Mouse (Mus musculus) lung, adult 2 months (tissue): ENCODE measurements at regions not wholly inside any gene's neighbourhood (a gene's known extent, or its start where the extent isn't known, plus 50 kb on each side); places are given as distances from the start of the nearest gene placed in this dataset.

ENCODE experiments used
- CTCF ChIP-seq: fragments of 200-500 bp; IDR thresholded peaks from 2 replicates; pipeline ENCODE4 v1.5.1; 2011; ENCODE audit warnings: mild to moderate bottlenecking, low read length, control low read depth; ENCODE audit not compliant: insufficient read depth
- POLR2A ChIP-seq: fragments of 200-500 bp; IDR thresholded peaks from 2 replicates; pipeline ENCODE4 v1.6.1; 2011; ENCODE audit warnings: low read depth, mild to moderate bottlenecking, control low read depth, low read length, borderline replicate concordance; ENCODE audit errors: extremely low read depth

GRCm38 (mm10) chr1:95450920-95451332 lies 137.5 kb downstream of the Fam174a start:
- TF ChIP-seq CTCF = no peak
- no peak for TF ChIP-seq POLR2A
